Mouse (Mus musculus) kidney, postnatal 14 days (tissue): ENCODE measurements at regions not wholly inside any gene's neighbourhood (a gene's known extent, or its start where the extent isn't known, plus 50 kb on each side); places are given as distances from the start of the nearest gene placed in this dataset.

Experiments used
- DNase-seq: peaks from one replicate; pipeline ENCODE4 v3.0.0; 2022; ENCODE audit warnings: mixed read lengths

DNA sequence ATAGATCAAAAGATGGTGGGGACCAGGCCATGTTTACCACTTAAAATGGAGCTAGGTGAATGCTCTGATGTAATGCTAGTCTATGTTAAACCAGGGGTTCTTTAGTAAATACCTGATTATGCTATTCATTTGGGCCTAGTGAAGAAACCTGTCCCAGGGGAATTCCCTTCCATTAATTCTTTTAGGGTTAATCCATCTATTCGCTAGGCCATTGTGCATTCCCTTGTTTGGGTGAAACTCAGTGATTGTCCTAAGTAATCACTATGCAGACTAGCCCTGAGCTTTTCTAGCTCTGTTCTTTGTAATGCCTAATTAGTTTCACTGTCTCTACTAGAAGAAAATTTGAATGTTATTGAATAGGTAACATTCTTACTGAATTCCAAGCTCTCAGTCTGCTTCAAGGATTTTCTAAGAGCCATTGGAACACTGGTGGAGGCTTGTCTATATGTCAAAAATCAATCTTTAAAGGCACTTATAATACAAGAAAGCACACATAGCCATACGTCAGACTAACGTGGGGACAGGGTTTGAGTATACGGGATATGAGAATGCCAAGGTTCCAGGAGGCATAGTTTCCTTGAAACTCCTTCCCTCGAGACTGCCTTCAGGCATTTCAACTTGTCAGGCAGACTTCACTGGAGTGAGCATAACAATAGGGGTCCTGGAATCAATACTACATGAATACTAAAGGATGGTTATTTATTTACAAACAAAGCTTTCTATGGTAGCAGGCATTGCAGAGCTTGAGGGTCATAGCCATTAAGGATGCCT lies 266.9 kb upstream of the 4930578C19Rik start:
- DNase-seq = no peak

DNA sequence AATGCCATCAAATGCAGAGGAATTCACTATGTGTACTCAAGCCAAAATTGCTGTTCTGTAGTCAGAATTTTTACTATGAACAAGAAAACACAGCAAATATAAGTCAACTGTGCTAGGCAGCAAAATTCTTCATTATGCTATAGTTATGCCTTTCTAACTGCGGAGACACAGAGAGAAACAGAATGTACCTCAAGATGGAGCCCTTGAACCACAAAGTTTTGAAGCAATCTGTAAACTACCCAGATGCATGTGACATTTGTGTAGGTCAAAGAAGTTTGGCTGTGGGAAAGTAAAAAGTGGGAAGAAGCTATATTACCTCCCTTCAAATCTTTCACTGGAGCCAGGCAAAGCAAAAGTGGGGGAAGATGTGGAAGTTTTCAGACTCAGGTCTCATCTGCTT lies 226.0 kb upstream of the 4930578C19Rik start:
- DNase-seq = no peak

GRCm38 (mm10) chrX:18667251-18667650 lies 206.1 kb upstream of the 4930578C19Rik start:
- DNase-seq = peak; percentile 5

- DNase-seq = no peak
These were observed 201.9 kb upstream of the 4930578C19Rik start for GRCm38 (mm10) chrX:18663101-18663500.

- no peak for DNase-seq
These were observed 157.4 kb upstream of the 4930578C19Rik start for GRCm38 (mm10) chrX:18618581-18618980.
